Mouse (Mus musculus): ENCODE data around the gene Nabp1.
A peak's percentile ranks its signal among the peaks of the same experiment; 100 is the strongest.

Gene Nabp1

GRCm38 (mm10) chr1:51478262-51479026, at the start of gene Nabp1:
Gene Nabp1 (minus strand): TSS chr1:51478425.
- DNase-seq (ENCODE audit: low spot score): peak; percentile 99

DNA sequence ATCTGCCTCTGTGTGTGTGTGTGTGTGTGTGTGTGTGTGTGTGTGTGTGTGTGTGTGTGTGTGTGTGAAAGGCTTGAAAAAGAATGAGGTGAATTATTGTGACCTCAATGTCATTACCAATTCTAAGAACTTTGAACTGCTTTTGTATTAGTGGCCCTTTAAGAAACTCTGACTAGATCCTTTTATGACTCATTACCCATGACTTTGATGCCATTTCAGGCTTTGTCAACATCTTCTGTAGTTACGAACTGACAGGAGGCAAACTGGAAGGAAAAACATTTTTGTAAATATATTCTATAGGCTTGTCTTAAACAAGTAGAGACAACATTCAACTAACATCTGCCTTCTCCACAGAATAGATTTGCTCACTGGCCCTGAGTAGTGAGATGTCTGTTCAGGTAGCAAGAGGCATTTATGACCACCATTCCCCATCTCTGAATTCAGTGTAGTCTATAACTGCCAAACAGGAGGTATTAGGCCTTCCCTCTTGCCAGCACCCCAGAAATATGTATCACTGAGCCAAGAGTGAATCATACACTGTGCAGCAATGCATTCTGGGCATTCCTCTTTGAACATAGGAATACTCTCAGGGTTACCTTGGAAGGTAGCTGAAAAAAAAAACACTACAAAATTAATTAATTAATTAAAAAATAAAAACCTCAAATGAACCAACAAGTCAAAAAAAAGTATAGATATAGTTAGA, 47.5 kb upstream of the Nabp1 start:
- no peak for DNase-seq (ENCODE audit: low spot score)

GRCm38 (mm10) chr1:51521651-51522050, 43.4 kb upstream of the Nabp1 start:
- no peak for DNase-seq (ENCODE audit: low spot score)

DNA sequence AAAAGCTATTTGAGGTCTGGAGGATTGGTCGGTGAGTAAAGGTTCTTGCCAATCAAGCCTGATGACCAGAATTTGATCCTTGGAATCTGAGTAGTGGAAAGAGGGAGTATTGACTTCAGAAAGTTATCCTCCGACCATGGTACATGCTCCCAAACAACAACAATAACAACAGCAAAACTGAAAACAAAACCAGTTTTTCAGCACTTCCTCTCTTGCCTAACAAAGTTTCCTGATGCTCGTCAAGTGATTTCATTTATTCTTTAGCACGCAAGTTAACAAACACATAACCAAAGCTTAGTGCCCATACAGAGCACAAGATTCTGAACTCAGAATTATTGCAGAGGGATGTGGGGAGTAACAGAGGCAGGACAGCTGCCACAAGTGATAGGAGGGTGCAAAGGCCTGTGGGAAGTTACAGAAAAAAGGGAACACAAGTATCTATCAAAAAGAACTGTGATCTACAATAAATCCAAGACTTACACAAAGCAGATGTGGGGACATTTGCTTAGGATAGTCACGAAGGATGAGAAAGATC, 42.1 kb upstream of the Nabp1 start:
- no peak for DNase-seq (ENCODE audit: low spot score)

DNA sequence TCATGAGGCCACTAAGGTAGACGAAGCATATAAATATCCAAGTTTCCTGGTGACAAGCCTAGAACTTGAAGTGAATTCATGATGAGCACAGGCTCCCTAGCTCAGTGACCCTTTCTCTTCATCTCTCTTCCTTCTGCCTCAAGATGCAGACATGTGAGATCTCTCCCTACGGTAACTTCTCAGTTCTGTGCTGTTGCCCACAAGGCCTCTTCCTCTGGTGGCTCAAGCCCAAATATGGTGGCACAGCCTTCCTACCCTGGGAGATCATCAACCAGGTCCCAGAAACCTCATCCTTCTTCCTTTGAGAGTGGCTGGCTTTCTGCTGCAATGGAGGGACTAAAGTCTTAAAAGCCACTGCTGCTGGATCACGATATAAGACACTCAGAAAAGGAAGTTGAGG, 40.9 kb upstream of the Nabp1 start:
- DNase-seq (ENCODE audit: low spot score): no peak

GRCm38 (mm10) chr1:51515625-51516024, 37.4 kb upstream of the Nabp1 start:
- DNase-seq (ENCODE audit: low spot score): no peak

DNA sequence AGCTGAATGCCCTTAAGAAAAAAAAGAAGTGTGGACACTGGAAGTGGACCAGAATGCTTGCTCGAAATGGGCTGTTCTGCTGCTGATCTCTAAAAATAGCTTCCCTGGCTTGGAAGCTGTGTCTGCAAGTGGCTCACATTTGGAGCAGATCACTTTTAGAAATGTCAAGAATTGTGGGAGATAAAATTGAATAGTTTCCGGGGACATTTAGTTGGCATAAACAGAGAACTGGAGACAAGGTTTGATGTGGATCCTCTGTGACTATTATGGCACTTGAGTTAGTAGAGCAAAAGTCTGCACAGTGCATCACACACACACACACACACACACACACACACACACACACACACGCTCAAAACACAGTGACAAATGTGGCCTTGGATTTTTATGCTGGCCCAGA, 36.8 kb upstream of the Nabp1 start:
- DNase-seq (ENCODE audit: low spot score): no peak

GRCm38 (mm10) chr1:51514379-51514778, 36.2 kb upstream of the Nabp1 start:
- DNase-seq (ENCODE audit: low spot score): peak; percentile 30

DNA sequence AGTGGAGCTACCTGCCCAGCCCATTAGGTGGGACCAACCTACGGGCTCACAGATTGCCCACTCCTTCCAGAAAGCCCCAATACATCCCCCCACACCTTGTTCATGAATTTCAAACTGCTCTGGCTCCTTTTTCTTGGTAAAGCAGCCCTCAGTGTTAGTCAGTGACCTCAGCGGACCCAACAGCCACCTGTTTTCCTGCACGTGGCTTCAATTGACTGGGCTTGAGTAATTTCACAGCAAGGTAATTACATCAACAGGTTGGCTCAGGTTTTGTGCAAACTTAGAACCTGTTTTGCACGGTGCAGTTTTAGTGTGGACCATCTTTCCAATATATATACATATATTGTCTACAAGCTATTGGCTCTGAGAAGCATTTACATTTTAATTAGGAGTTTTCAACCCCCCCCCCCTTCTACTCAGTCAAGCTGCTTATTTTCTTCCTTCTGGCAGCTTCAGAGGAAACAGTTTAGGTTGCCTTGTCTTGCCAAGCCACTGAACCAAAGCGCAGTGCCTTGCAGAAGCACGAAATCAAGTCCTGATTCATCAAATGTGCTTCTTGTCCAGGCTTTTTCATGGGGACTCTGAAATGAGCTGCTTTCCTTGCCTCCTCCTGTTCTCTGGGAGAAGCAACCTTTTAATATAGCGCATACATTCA, 35.0 kb upstream of the Nabp1 start:
- no peak for DNase-seq (ENCODE audit: low spot score)

DNA sequence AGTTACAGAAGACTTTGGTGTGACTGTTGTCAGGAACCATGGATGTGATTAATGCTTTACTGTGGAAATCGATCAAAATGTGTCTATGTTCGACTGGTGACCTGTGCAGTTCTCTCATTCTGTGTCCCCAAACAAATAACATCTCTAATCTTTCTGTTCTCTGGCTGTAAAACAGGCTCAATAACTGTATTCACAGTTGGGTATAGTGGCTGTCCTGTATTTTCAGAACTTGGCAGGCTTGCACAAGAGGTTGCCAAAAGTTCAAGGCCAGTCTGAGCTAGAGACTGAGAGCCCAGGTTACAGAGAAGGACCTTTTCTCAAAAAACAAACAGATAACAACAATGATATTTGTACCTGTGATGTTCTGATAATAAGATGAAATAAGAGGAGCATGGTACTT, 34.1 kb upstream of the Nabp1 start:
- no peak for DNase-seq (ENCODE audit: low spot score)

DNA sequence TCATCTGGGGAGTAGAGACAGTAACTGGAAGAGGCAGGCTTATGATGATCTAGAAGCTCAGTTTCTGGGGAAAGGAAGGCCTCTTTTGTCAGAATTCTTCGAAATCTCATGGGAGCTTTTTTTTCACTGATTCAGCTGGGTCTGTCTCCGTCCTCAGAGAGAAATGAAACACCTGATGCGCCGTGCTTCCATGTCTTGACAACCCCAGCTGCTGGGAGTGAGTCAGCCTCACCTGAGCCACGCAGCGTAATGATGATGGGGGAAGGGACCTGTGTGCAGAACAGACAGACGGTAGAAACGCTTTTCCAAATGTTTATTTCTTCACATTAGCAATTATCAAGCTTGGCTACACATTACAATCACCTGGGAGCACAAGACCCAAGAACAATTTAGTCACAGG, 31.6 kb upstream of the Nabp1 start:
- DNase-seq (ENCODE audit: low spot score): peak; percentile 39

GRCm38 (mm10) chr1:51509083-51509482, 30.9 kb upstream of the Nabp1 start:
- DNase-seq (ENCODE audit: low spot score): peak; percentile 91

- DNase-seq (ENCODE audit: low spot score): peak; percentile 48
Observed at GRCm38 (mm10) chr1:51508543-51508942, 30.3 kb upstream of the Nabp1 start.

- no peak for DNase-seq (ENCODE audit: low spot score)
Observed at GRCm38 (mm10) chr1:51507436-51507835, 29.2 kb upstream of the Nabp1 start.

- DNase-seq (ENCODE audit: low spot score): no peak
Observed at GRCm38 (mm10) chr1:51506236-51506635, 28.0 kb upstream of the Nabp1 start.

GRCm38 (mm10) chr1:51505632-51506031, 27.4 kb upstream of the Nabp1 start:
- no peak for DNase-seq (ENCODE audit: low spot score)

GRCm38 (mm10) chr1:51503055-51503454, 24.8 kb upstream of the Nabp1 start:
- no peak for DNase-seq (ENCODE audit: low spot score)

DNA sequence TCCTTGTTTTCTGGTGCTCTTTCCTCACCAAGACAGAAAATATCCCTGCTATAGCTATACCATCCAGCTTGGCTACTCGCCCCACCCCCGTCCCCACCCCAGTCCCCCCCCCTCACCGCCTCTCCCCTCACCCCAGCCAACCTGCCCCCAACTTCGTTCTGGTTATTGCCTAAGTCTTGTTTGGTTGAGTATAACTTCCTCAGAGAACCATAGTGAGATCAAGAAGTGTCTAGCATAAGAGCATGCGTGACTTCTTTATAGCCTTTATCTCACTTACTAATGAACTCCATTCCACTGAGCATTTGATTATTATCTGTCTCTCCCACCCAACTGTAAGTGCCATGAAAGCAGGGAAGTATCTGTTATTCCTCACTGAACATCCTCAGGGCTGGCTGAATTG, 24.1 kb upstream of the Nabp1 start:
- no peak for DNase-seq (ENCODE audit: low spot score)

DNA sequence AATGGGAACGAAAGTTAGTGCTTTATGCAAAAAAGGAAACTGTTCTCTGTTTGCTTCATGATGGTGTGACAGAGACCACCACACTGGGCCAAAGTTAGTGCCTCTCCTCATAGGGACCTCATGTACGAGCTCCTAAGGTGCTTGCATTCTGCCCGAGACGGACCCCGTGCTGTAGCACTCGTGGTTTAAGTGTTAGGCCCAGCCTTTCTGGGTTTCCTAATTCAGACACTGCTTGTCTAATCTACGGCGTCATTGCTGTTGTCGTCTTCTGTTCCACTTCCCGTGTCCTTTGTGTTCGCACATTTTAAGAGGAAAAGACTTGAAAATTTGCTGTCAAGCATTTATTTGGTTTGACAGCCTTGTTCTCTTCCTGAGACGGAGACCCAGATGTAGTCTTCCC, 23.0 kb upstream of the Nabp1 start:
- no peak for DNase-seq (ENCODE audit: low spot score)

DNA sequence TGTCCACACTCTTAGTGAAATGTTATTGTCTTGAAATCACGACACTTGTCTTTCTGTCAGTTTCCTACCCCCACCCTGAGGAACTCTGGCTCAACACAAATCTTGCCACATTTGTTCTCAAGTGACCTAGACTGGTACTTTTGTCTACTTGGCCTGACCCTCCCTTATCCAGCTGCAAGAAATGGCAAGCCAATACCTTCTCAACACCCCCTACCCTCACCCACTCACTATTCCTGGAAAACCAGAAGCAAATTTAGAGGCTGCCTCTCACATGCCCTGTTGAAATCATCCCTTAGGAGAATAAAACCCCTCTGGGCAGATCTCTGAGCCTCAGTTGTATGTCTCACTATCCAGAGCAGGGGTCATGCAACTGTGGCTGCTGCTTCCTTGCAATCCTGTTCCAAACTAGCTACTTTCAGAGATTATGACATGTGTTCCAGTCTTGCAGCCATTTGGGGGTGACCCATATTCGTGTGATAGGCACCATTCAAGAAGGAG, 20.4 kb upstream of the Nabp1 start:
- no peak for DNase-seq (ENCODE audit: low spot score)

- DNase-seq (ENCODE audit: low spot score): no peak
Observed at GRCm38 (mm10) chr1:51496163-51496562, 17.9 kb upstream of the Nabp1 start.

- DNase-seq (ENCODE audit: low spot score): no peak
Observed at GRCm38 (mm10) chr1:51493592-51494307, 15.5 kb upstream of the Nabp1 start.

All from yolk sac, embryonic 10.5 days (tissue).